Mouse (Mus musculus): ENCODE data around the gene Cryba1. TPM values are rescaled to one million over a fixed set of nuclear protein-coding genes. Genes with fewer than 3 reads are reported as not detected.

Cryba1 gene
- not detected for polyA plus RNA-seq (2014; fragmentation: Illumina TruSeq; extraction: RNeasy Lipid Tissue Mini Kit (QIAGEN cat#74804))

GRCm38 (mm10) chr11:77725183-77725582, at the start of gene Cryba1:
TSS of gene Cryba1 (minus strand) at chr11:77725283.

GRCm38 (mm10) chr11:77762783-77763672, 37.9 kb upstream of the Cryba1 start, which contains the start of gene Myo18a:
TSS of gene Myo18a (plus strand) at chr11:77763246.

GRCm38 (mm10) chr11:77685383-77686265, 39.5 kb downstream of the Cryba1 start, which contains the start of gene Nufip2:
TSS of gene Nufip2 (plus strand) at chr11:77686155.

Other genes with a start within 250 kb of the Cryba1 start
- not detected for gene Ankrd13b, start 235.6 kb downstream of the Cryba1 start, polyA plus RNA-seq (2014; fragmentation: Illumina TruSeq; extraction: RNeasy Lipid Tissue Mini Kit (QIAGEN cat#74804))
- gene Git1, start 231.7 kb downstream of the Cryba1 start, polyA plus RNA-seq (2014; fragmentation: Illumina TruSeq; extraction: RNeasy Lipid Tissue Mini Kit (QIAGEN cat#74804)) = 0.54 TPM
- 0.29 TPM for gene Abhd15, start 210.2 kb downstream of the Cryba1 start, polyA plus RNA-seq (2014; fragmentation: Illumina TruSeq; extraction: RNeasy Lipid Tissue Mini Kit (QIAGEN cat#74804))
- gene Trp53i13, start 209.3 kb downstream of the Cryba1 start, polyA plus RNA-seq (2014; fragmentation: Illumina TruSeq; extraction: RNeasy Lipid Tissue Mini Kit (QIAGEN cat#74804)) = not detected
- not detected for gene Gm10392, start 206.1 kb downstream of the Cryba1 start, polyA plus RNA-seq (2014; fragmentation: Illumina TruSeq; extraction: RNeasy Lipid Tissue Mini Kit (QIAGEN cat#74804))
- gene Taok1, start 117.5 kb downstream of the Cryba1 start, polyA plus RNA-seq (2014; fragmentation: Illumina TruSeq; extraction: RNeasy Lipid Tissue Mini Kit (QIAGEN cat#74804)) = 105 TPM
- 114 TPM for gene Nufip2, start 39.1 kb downstream of the Cryba1 start, polyA plus RNA-seq (2014; fragmentation: Illumina TruSeq; extraction: RNeasy Lipid Tissue Mini Kit (QIAGEN cat#74804))
- 18.5 TPM for gene Myo18a, start 38.0 kb upstream of the Cryba1 start, polyA plus RNA-seq (2014; fragmentation: Illumina TruSeq; extraction: RNeasy Lipid Tissue Mini Kit (QIAGEN cat#74804))
- not detected for gene Gm10277, start 62.5 kb upstream of the Cryba1 start, polyA plus RNA-seq (2014; fragmentation: Illumina TruSeq; extraction: RNeasy Lipid Tissue Mini Kit (QIAGEN cat#74804))
- 3.8 TPM for gene Pipox, start 168.8 kb upstream of the Cryba1 start, polyA plus RNA-seq (2014; fragmentation: Illumina TruSeq; extraction: RNeasy Lipid Tissue Mini Kit (QIAGEN cat#74804))
- gene Sez6, start 205.5 kb upstream of the Cryba1 start, polyA plus RNA-seq (2014; fragmentation: Illumina TruSeq; extraction: RNeasy Lipid Tissue Mini Kit (QIAGEN cat#74804)) = not detected

Measured in ovary, adult 10 weeks (tissue).